Mouse (Mus musculus): ENCODE results near the gene Yaf2.
A peak's percentile ranks its signal among the peaks of the same experiment; 100 is the strongest.
"Not testable (repeated sequence)": the region's sequence is repeated elsewhere in the genome, so short reads cannot be mapped to it uniquely, and the experiment has no call there.

Gene Yaf2

GRCm38 (mm10) chr15:93336925-93337761 is at the start of gene Yaf2:
Yaf2 (minus strand) TSS chr15:93336935.
- peak; percentile 45 for DNase-seq (ENCODE audit: low spot score)

- no peak for DNase-seq (ENCODE audit: low spot score)
Measured at GRCm38 (mm10) chr15:93381337-93381736, 44.6 kb upstream of the Yaf2 start.

GRCm38 (mm10) chr15:93379177-93379576 is 42.4 kb upstream of the Yaf2 start:
- no peak for DNase-seq (ENCODE audit: low spot score)

- no peak for DNase-seq (ENCODE audit: low spot score)
Measured at GRCm38 (mm10) chr15:93375696-93376095, 39.0 kb upstream of the Yaf2 start.

DNA sequence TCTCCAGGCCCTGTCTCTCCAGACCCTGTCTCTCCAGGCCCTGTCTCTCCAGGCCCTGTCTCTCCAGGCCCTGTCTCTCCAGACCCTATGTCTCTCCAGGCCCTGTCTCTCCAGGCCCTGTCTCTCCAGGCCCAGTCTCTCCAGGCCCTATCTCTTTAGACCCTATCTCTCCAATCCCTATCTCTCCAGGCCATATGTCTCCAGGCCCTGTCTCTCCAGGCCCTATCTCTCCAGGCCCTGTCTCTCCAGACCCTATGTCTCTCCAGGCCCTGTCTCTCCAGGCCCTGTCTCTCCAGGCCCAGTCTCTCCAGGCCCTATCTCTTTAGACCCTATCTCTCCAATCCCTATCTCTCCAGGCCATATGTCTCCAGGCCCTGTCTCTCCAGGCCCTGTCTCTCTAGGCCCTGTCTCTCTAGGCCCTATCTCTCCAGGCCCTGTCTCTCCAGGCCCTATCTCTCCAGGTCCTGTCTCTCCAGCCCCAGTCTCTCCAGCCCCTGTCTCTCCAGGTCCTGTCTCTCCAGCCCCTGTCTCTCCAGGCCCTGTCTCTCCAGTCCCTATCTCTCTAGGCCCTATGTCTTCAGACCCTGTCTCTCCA is 35.9 kb upstream of the Yaf2 start:
- DNase-seq (ENCODE audit: low spot score) = not testable (repeated sequence)

GRCm38 (mm10) chr15:93371838-93372237 is 35.1 kb upstream of the Yaf2 start:
- no peak for DNase-seq (ENCODE audit: low spot score)

- no peak for DNase-seq (ENCODE audit: low spot score)
Measured at GRCm38 (mm10) chr15:93368558-93368957, 31.8 kb upstream of the Yaf2 start.

GRCm38 (mm10) chr15:93365561-93365960 is 28.8 kb upstream of the Yaf2 start:
- DNase-seq (ENCODE audit: low spot score) = no peak

GRCm38 (mm10) chr15:93358346-93359095 is 21.8 kb upstream of the Yaf2 start:
- DNase-seq (ENCODE audit: low spot score) = no peak

GRCm38 (mm10) chr15:93340630-93341379 is 4.1 kb upstream of the Yaf2 start:
- no peak for DNase-seq (ENCODE audit: low spot score)

- DNase-seq (ENCODE audit: low spot score) = no peak
Measured at GRCm38 (mm10) chr15:93336658-93336924, 144 bp downstream of the Yaf2 start.

GRCm38 (mm10) chr15:93335821-93336657 is 696 bp downstream of the Yaf2 start:
- DNase-seq (ENCODE audit: low spot score) = peak; percentile 11

- DNase-seq (ENCODE audit: low spot score) = no peak
Measured at GRCm38 (mm10) chr15:93331256-93331655, 5.5 kb downstream of the Yaf2 start.

DNA sequence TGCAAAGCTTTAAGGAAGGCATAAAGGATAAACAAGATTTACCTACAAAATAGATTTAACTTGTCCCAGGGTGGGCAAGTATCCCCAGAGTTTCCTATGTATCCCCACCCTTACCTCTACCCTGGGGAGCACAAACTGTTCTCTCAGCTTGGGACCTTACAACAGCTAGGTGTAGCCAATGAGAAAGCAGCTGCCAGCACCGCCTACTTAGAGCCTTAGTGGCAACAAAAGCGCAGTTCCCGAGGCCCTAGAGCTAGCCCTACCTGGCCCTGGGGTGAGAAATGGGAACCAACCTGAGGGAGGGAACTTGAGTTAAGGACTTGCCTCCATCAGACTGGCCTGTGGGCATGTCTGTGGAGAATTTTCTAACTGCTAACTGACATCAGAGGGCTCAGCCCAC is 9.5 kb downstream of the Yaf2 start:
- no peak for DNase-seq (ENCODE audit: low spot score)

GRCm38 (mm10) chr15:93326651-93327050 is 10.1 kb downstream of the Yaf2 start:
- DNase-seq (ENCODE audit: low spot score) = no peak

GRCm38 (mm10) chr15:93325360-93325759 is 11.4 kb downstream of the Yaf2 start:
- no peak for DNase-seq (ENCODE audit: low spot score)

DNA sequence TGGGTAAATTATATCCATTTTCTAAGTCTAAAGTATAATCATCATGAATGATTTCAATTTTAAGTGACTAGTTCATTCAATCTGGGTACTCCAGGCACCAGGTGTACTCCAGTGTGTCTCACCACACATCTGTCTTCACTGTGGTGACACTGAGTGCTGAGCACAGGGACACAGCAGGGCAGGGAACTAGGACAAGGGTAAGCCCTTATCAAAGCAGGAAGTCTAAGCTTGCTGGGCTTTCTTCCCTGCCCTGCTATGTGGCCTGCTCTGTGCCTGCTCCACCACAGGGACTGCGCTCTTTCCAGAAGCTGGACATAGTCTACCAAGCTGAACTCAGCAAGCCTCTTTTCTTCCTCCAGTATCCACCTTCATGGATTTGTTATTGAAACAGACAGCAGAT is 18.0 kb downstream of the Yaf2 start:
- no peak for DNase-seq (ENCODE audit: low spot score)

DNA sequence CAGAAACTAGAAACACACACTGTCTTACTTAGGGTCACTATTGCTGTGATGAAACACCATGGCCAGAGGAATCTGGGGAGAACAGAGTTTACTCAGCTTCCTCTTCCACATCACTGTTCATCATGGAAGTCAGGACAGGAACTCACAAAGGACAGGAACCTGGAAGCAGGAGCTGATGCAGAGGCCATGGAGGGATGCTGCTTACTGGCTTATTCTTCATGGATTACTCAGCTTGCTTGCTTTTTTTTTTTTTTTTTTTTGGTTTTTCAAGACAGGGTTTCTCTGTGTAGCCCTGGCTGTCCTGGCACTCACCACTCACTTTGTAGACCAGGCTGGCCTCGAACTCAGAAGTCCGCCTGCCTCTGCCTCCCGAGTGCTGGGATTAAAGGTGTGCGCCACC is 26.4 kb downstream of the Yaf2 start:
- not testable (repeated sequence) for DNase-seq (ENCODE audit: low spot score)

DNA sequence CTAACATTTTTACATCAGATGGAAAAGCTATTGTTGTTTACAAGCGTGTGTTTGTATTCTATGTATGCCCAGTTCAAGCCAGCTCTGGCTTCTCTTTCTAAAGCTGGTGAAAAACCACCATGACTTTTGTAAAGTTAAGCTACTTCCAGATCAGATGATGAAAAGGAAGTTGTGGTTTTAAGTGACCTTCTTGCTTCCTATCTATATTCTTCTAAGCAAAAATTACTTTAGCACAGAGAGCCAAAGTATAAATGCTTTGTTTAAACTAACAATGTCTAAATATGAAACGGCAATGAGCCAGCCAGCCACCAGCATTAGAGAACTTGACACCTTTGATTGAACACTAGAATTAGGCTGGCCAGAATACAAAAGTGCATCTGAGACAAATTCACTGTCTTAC is 38.5 kb downstream of the Yaf2 start:
- no peak for DNase-seq (ENCODE audit: low spot score)

DNA sequence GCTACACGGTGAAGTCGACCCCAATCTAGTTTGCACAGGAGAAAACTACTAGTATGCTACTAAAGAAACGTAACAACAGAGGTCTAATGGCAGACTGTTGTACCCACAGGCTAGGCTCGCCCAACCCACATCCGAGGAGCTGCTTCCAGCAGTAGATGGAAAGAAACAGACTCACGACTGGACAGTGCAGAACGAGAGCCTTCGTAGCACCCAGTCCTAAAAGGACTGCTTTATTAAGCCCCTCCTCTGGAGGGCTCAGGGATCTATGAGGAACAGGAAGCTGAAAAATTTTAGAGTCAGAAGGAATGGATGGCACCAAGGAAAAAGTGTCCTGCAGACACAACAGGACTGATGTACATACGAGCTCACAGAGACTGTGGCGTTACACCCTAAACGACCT is 42.3 kb downstream of the Yaf2 start:
- no peak for DNase-seq (ENCODE audit: low spot score)

GRCm38 (mm10) chr15:93288321-93288720 is 48.4 kb downstream of the Yaf2 start:
- DNase-seq (ENCODE audit: low spot score) = no peak

GRCm38 (mm10) chr15:93287628-93288027 is 49.1 kb downstream of the Yaf2 start:
- no peak for DNase-seq (ENCODE audit: low spot score)
